ENCODE assay signal across 8 mouse cellular contexts in the genomic region with DNA sequence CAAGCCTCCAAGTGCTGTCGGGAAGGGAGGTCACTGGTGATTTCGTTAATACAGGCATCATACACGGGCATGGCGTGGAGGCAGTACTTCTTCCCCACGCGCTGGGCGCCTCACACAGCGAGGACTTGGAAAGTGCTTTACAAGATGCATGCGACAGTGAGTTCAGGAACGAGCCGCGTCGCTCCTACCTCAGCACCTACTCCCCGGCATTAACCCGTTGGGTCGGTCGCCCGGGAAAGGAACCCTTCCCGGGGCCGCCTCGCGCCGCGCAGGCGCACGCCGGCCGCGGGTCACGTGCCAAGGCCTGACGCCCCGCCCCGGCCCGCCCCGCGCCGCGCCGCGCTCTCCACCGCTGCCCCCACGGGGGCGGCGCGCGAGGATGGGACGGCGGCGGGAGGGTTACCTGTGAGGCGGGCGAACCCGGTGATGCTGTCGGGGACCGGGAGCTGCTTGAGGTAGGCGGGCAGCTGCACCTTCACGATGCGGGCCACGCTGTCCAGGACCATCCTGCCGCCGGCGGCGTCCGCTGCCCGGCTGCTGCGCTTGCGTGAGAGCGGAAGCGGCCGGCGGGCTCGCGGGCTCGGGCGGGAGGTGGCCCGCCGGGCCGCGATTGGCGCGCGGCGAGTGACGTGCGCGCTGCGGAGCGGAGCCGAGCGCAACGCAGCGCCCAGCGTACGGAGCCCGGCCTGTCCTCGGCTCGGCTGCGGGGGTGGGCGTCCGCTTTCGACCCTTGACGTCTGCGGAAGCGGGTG. TPM values are rescaled to one million over a fixed set of nuclear protein-coding genes. Genes with fewer than 3 reads are reported as not detected.
DNase-seq lines count a peak whose midpoint lies in the region; ATAC-seq and TF ChIP-seq lines count a peak whose summit lies in the region.

No protein-coding gene starts in this region.

- TF ChIP-seq POLR2A in MEL (IDR thresholded peaks at IDR 0.05; ENCODE audit: control insufficient read depth in 1 of 2, insufficient read depth in 1 of 2, low read depth in 1 of 2, low read length in 2 of 2, poor library complexity in 1 of 2) = peak; percentile 92 to 93
- TF ChIP-seq POLR2A in cerebellum, adult 2 months (IDR thresholded peaks at IDR 0.05; ENCODE audit: borderline replicate concordance, insufficient read depth, low read length) = peak; percentile 83
- peak; percentile 66 for TF ChIP-seq POLR2A in thymus, adult 2 months (IDR thresholded peaks at IDR 0.05; ENCODE audit: control insufficient read depth, extremely low read depth, insufficient read depth, low read length, poor library complexity)

- ATAC-seq in forebrain, postnatal 0 days = peak; percentile 98
- ATAC-seq in hematopoietic stem cell, adult 5-6 weeks (replicated peaks in 1 of 2; ENCODE audit: insufficient read depth in 1 of 2, low FRiP score in 2 of 2, low TSS enrichment in 1 of 2, low read depth in 1 of 2, poor library complexity in 2 of 2, severe bottlenecking in 2 of 2) = peak; percentile 82 to 90
- ATAC-seq in lung, embryonic 16.5 days (ENCODE audit: low read depth) = peak; percentile 99

- peak overlapping the region; percentile 89 to 94 for H3K4me3 ChIP-seq in MEL (ENCODE audit: control insufficient read depth in 1 of 2, insufficient read depth in 1 of 2, low read depth in 2 of 2, low read length in 2 of 2)
- H3K4me3 ChIP-seq in cerebellum, adult 2 months (replicated peaks; ENCODE audit: insufficient read depth, low read depth, low read length) = peak overlapping the region; percentile 78
- H3K4me3 ChIP-seq in forebrain, postnatal 0 days (ENCODE audit: low read depth, low read length) = peak overlapping the region; percentile 76
- peak overlapping the region; percentile 82 for H3K4me3 ChIP-seq in lung, embryonic 16.5 days (ENCODE audit: low read length)
- peak overlapping the region; percentile 84 for H3K4me3 ChIP-seq in thymus, adult 2 months (ENCODE audit: control insufficient read depth, insufficient read depth, low read length)

- peaks cover 0 to 26% of the 10 kb centered on the region in 2 experiments; a peak in 3 of 4 replicates for H3K36me3 ChIP-seq in MEL (ENCODE audit: control insufficient read depth in 1 of 2, insufficient read depth in 2 of 2, low read length in 2 of 2)
- H3K36me3 ChIP-seq in forebrain, postnatal 0 days (ENCODE audit: insufficient read depth) = no peaks in the 10 kb centered on the region
- H3K36me3 ChIP-seq in lung, embryonic 16.5 days (ENCODE audit: control insufficient read depth, insufficient read depth, low read length) = no peaks in the 10 kb centered on the region
- H3K36me3 ChIP-seq in thymus, adult 2 months (ENCODE audit: control insufficient read depth, insufficient read depth, low read length) = no peaks in the 10 kb centered on the region

- no peaks in the 10 kb centered on the region for H3K27me3 ChIP-seq in MEL (ENCODE audit: control insufficient read depth in 1 of 2, insufficient read depth in 2 of 2, low read length in 2 of 2)
- no peaks in the 10 kb centered on the region for H3K27me3 ChIP-seq in cerebellum, adult 2 months (ENCODE audit: control insufficient read depth, insufficient read depth, low read length)
- no peaks in the 10 kb centered on the region for H3K27me3 ChIP-seq in forebrain, postnatal 0 days (ENCODE audit: insufficient read depth, low read length)
- H3K27me3 ChIP-seq in lung, embryonic 16.5 days (ENCODE audit: control insufficient read depth, insufficient read depth, low read depth, low read length) = no peaks in the 10 kb centered on the region
- no peaks in the 10 kb centered on the region for H3K27me3 ChIP-seq in thymus, adult 2 months (ENCODE audit: control insufficient read depth, insufficient read depth, low read length)

- peaks cover 6 to 16% of the 10 kb centered on the region in 2 experiments for H3K4me1 ChIP-seq in MEL (ENCODE audit: control insufficient read depth in 1 of 2, insufficient read depth in 2 of 2, low read length in 2 of 2)
- H3K4me1 ChIP-seq in cerebellum, adult 2 months (ENCODE audit: control insufficient read depth, insufficient read depth, low read length) = no peaks in the 10 kb centered on the region
- peaks cover 13% of the 10 kb centered on the region; the same call in 1 of the 2 replicates for H3K4me1 ChIP-seq in forebrain, postnatal 0 days (ENCODE audit: insufficient read depth)
- peaks cover 7% of the 10 kb centered on the region; the same call in 1 of the 2 replicates for H3K4me1 ChIP-seq in lung, embryonic 16.5 days (replicated peaks; ENCODE audit: control insufficient read depth, insufficient read depth, low read length)
- H3K4me1 ChIP-seq in thymus, adult 2 months (replicated peaks; ENCODE audit: control insufficient read depth, insufficient read depth, low read length) = peaks cover 8% of the 10 kb centered on the region

- H3K9ac ChIP-seq in MEL (ENCODE audit: control insufficient read depth, low read depth, low read length, poor library complexity, severe bottlenecking) = peak overlapping the region; percentile 93
- H3K9ac ChIP-seq in forebrain, postnatal 0 days = peak overlapping the region; percentile 78
- peak overlapping the region; percentile 86 for H3K9ac ChIP-seq in lung, embryonic 16.5 days (ENCODE audit: low read length)

- no peak for TF ChIP-seq CTCF in MEL (IDR thresholded peaks at IDR 0.05 in 2 of 3, conservative IDR thresholded peaks at IDR 0.05 in 1 of 3; ENCODE audit: control insufficient read depth in 1 of 3, insufficient read depth in 1 of 3, low read depth in 2 of 3, low read length in 3 of 3, poor library complexity in 1 of 3, severe bottlenecking in 1 of 3)
- TF ChIP-seq CTCF in cerebellum, adult 2 months (IDR thresholded peaks at IDR 0.05; ENCODE audit: borderline replicate concordance, insufficient read depth, low read depth, low read length) = no peak
- TF ChIP-seq CTCF in forebrain, postnatal 0 days (IDR thresholded peaks at IDR 0.05; ENCODE audit: low read depth) = no peak
- TF ChIP-seq CTCF in thymus, adult 2 months (IDR thresholded peaks at IDR 0.05; ENCODE audit: borderline replicate concordance, control insufficient read depth, extremely low read depth, insufficient read depth, low read length, poor library complexity) = no peak

- peak overlapping the region; percentile 61 for H3K4me2 ChIP-seq in forebrain, postnatal 0 days (ENCODE audit: low read depth)
- H3K4me2 ChIP-seq in lung, embryonic 16.5 days (ENCODE audit: low read depth, low read length) = peak overlapping the region; percentile 63

- WGBS in cerebellum, adult 2 months = under 1% methylated on average over 103 of the region's 103 CpGs
- WGBS in forebrain, postnatal 0 days = 3% methylated on average over 99 of the region's 103 CpGs
- WGBS in lung, embryonic 16.5 days = under 1% methylated on average over 57 of the region's 103 CpGs
- WGBS in thymus, adult 2 months = under 1% methylated on average over 103 of the region's 103 CpGs

- peak; percentile 91 for DNase-seq in MEL (ENCODE audit: low read depth, low spot score)
- peak; percentile 89 to 94 for DNase-seq in cerebellum, adult 2 months
- peak; percentile 94 for DNase-seq in forebrain, postnatal 0 days
- DNase-seq in layer of hippocampus, adult 9-11 months = peak; percentile 80
- DNase-seq in ovary, adult 18-20 months (ENCODE audit: low spot score) = peak; percentile 70
- DNase-seq in thymus, adult 2 months = peak; percentile 82

- peaks cover 44% of the 10 kb centered on the region for H3K79me2 ChIP-seq in MEL (ENCODE audit: control insufficient read depth, insufficient read depth, low read length, poor library complexity)

- no peaks in the 10 kb centered on the region for H3K9me3 ChIP-seq in MEL (replicated peaks; ENCODE audit: insufficient read depth, low read length)
- H3K9me3 ChIP-seq in forebrain, postnatal 0 days (ENCODE audit: low read length) = no peaks in the 10 kb centered on the region
- no peaks in the 10 kb centered on the region for H3K9me3 ChIP-seq in lung, embryonic 16.5 days (ENCODE audit: control insufficient read depth, low read length)

- H3K27ac ChIP-seq in MEL (ENCODE audit: control insufficient read depth, low read depth, low read length) = peak overlapping the region; percentile 95
- H3K27ac ChIP-seq in cerebellum, adult 2 months (ENCODE audit: insufficient read depth, low read length) = peak overlapping the region; percentile 96
- H3K27ac ChIP-seq in forebrain, postnatal 0 days (ENCODE audit: low read depth, low read length) = peak overlapping the region; percentile 98
- H3K27ac ChIP-seq in lung, embryonic 16.5 days (ENCODE audit: low read length) = peak overlapping the region; percentile 95
- peak overlapping the region; percentile 53 for H3K27ac ChIP-seq in thymus, adult 2 months (ENCODE audit: control insufficient read depth, insufficient read depth, low read length)

- TF ChIP-seq RAD21 in MEL (IDR thresholded peaks at IDR 0.05; ENCODE audit: low read depth, low read length) = no peak

- no peak; a peak in 1 of 4 replicates for TF ChIP-seq EP300 in MEL (IDR thresholded peaks at IDR 0.05; ENCODE audit: low read depth in 1 of 2, low read length in 2 of 2)

TF ChIP-seq in MEL, 35 proteins besides CTCF, POLR2A, EP300 and RAD21 (continues in another document):
- TF ChIP-seq TCF12 (IDR thresholded peaks at IDR 0.05; ENCODE audit: low read depth, low read length) (peak; percentile 36; the same call in 1 of the 2 replicates), MEF2A (IDR thresholded peaks at IDR 0.05; ENCODE audit: extremely low read depth, insufficient replicate concordance, low read depth, low read length, poor library complexity, severe bottlenecking) (no peak)

RNA-seq across cellular contexts. Expression of a gene that starts 0.7 kb away (rescaled TPM):
- total RNA-seq in MEL (2012; rRNA removed) = 23.9 and 24.8 TPM in 2 replicates
- polyA plus RNA-seq in MEL (2012; ENCODE audit: insufficient read depth in 1 of 2, insufficient read length in 2 of 2, low read depth in 1 of 2, low replicate concordance in 2 of 2, missing spikeins in 1 of 2) = 10 to 100 TPM in 1 of 2 experiments, not detected in 1; 26.9 TPM
- polyA plus RNA-seq in cerebellum, adult 2 months (2012; rRNA removed) = 48.6 and 51.3 TPM in 2 replicates
- 29.0 and 41.5 TPM in 2 replicates for total RNA-seq in forebrain, postnatal 0 days (2014; rRNA removed)
- polyA plus RNA-seq in forebrain, postnatal 0 days (2015; fragmentation: Nextera tagmentation; extraction: Ambion mirVana) = 29.7 and 41.1 TPM in 2 replicates
- total RNA-seq in hematopoietic stem cell, adult 5-6 weeks (2017) = 68.9 and 74.7 TPM in 2 replicates
- 60.3 and 62.8 TPM in 2 replicates for polyA plus RNA-seq in lung, embryonic 16.5 days (2015; fragmentation: Nextera tagmentation; extraction: Ambion mirVana)
- polyA plus RNA-seq in thymus, adult 2 months (2012; rRNA removed) = 39.3 and 50.4 TPM in 2 replicates

RNA-seq across cellular contexts. Expression of a gene that starts 14.9 kb away (rescaled TPM):
- 340 and 348 TPM in 2 replicates for total RNA-seq in MEL (2012; rRNA removed)
- 100 to 1,000 TPM in 1 of 2 experiments, 10 to 100 TPM in 1; 40.9 to 432 TPM for polyA plus RNA-seq in MEL (2012; ENCODE audit: insufficient read depth in 1 of 2, insufficient read length in 2 of 2, low read depth in 1 of 2, low replicate concordance in 2 of 2, missing spikeins in 1 of 2)
- 181 and 187 TPM in 2 replicates for polyA plus RNA-seq in cerebellum, adult 2 months (2012; rRNA removed)
- 483 and 607 TPM in 2 replicates for total RNA-seq in forebrain, postnatal 0 days (2014; rRNA removed)
- 333 and 341 TPM in 2 replicates for polyA plus RNA-seq in forebrain, postnatal 0 days (2015; fragmentation: Nextera tagmentation; extraction: Ambion mirVana)
- 650 and 1,047 TPM in 2 replicates for total RNA-seq in hematopoietic stem cell, adult 5-6 weeks (2017)
- polyA plus RNA-seq in lung, embryonic 16.5 days (2015; fragmentation: Nextera tagmentation; extraction: Ambion mirVana) = 485 and 516 TPM in 2 replicates
- 552 and 608 TPM in 2 replicates for polyA plus RNA-seq in thymus, adult 2 months (2012; rRNA removed)

Comparison
In these comparisons a context has a peak if more than half of its experiments do, and no peak if none do; other contexts are left out.
1. Peak in every context shown above with its lines: DNase-seq, ATAC-seq, H3K4me3 ChIP-seq and H3K27ac ChIP-seq.